Mouse (Mus musculus): ENCODE data around the gene Efcab11. TPM values are rescaled to one million over a fixed set of nuclear protein-coding genes. Genes with fewer than 3 reads are reported as not detected.

The Efcab11 gene
- 2.5 and 4.1 TPM in 2 replicates for polyA plus RNA-seq (2015; fragmentation: Nextera tagmentation; extraction: Ambion mirVana)

GRCm38 (mm10) chr12:99884269-99885261, at the start of gene Efcab11, which contains the start of gene Tdp1:
Efcab11 (minus strand) TSS chr12:99884439.
Tdp1 (plus strand) TSS chr12:99884517.
- Histone ChIP-seq H3K27me3 (replicated peaks) (no peaks in the 10 kb centered on the region), H3K9me3 (replicated peaks) (no peaks in the 10 kb centered on the region), H3K4me2 (peak within 1 kb of the TSS; percentile 98), H3K4me3 (replicated peaks) (peak within 1 kb of the TSS; percentile 77), H3K4me1 (peaks cover 26% of the 10 kb centered on the region), H3K27ac (replicated peaks) (peak within 1 kb of the TSS; percentile 80), H3K9ac (replicated peaks) (peak within 1 kb of the TSS; percentile 83), H3K36me3 (no peaks in the 10 kb centered on the region)
- ATAC-seq (ENCODE audit: low FRiP score) = peak; percentile 85
- under 1% methylated on average over 72 of the region's 73 CpGs for WGBS

GRCm38 (mm10) chr12:99933630-99934029, 49.4 kb upstream of the Efcab11 start:
- H3K4me2 ChIP-seq = no peak overlapping the region
- H3K9ac ChIP-seq (replicated peaks) = no peak overlapping the region
- no peak for ATAC-seq (ENCODE audit: low FRiP score)
- no peaks in the 10 kb centered on the region for H3K27me3 ChIP-seq (replicated peaks)
- no peak overlapping the region for H3K4me3 ChIP-seq (replicated peaks)
- no peaks in the 10 kb centered on the region for H3K9me3 ChIP-seq (replicated peaks)
- no peak overlapping the region for H3K27ac ChIP-seq (replicated peaks)
- H3K4me1 ChIP-seq = no peaks in the 10 kb centered on the region
- 89% methylated on average over 3 of the region's 3 CpGs for WGBS
- peaks cover 31% of the 10 kb centered on the region for H3K36me3 ChIP-seq

- no peaks in the 10 kb centered on the region for H3K9me3 ChIP-seq (replicated peaks)
- peaks cover 23% of the 10 kb centered on the region for H3K36me3 ChIP-seq
- WGBS = 96% methylated on average over 4 of the region's 4 CpGs
- no peak overlapping the region for H3K4me3 ChIP-seq (replicated peaks)
- H3K27ac ChIP-seq (replicated peaks) = no peak overlapping the region
- H3K27me3 ChIP-seq (replicated peaks) = no peaks in the 10 kb centered on the region
- ATAC-seq (ENCODE audit: low FRiP score) = no peak
- no peak overlapping the region for H3K4me2 ChIP-seq
- H3K4me1 ChIP-seq = no peaks in the 10 kb centered on the region
- H3K9ac ChIP-seq (replicated peaks) = no peak overlapping the region
Measured at GRCm38 (mm10) chr12:99932245-99932644, 48.0 kb upstream of the Efcab11 start.

GRCm38 (mm10) chr12:99929160-99929559, 44.9 kb upstream of the Efcab11 start:
- H3K9me3 ChIP-seq (replicated peaks) = no peaks in the 10 kb centered on the region
- no peak for ATAC-seq (ENCODE audit: low FRiP score)
- peaks cover 26% of the 10 kb centered on the region for H3K36me3 ChIP-seq
- H3K4me1 ChIP-seq = no peaks in the 10 kb centered on the region
- no peak overlapping the region for H3K4me3 ChIP-seq (replicated peaks)
- H3K4me2 ChIP-seq = no peak overlapping the region
- no peak overlapping the region for H3K27ac ChIP-seq (replicated peaks)
- 84% methylated on average over 1 of the region's 1 CpGs for WGBS
- no peaks in the 10 kb centered on the region for H3K27me3 ChIP-seq (replicated peaks)
- H3K9ac ChIP-seq (replicated peaks) = no peak overlapping the region

GRCm38 (mm10) chr12:99928311-99928710, 44.1 kb upstream of the Efcab11 start:
- peaks cover 21% of the 10 kb centered on the region for H3K36me3 ChIP-seq
- H3K27ac ChIP-seq (replicated peaks) = no peak overlapping the region
- H3K9me3 ChIP-seq (replicated peaks) = no peaks in the 10 kb centered on the region
- 95% methylated on average over 7 of the region's 7 CpGs for WGBS
- H3K4me3 ChIP-seq (replicated peaks) = no peak overlapping the region
- no peak overlapping the region for H3K4me2 ChIP-seq
- H3K27me3 ChIP-seq (replicated peaks) = no peaks in the 10 kb centered on the region
- H3K9ac ChIP-seq (replicated peaks) = no peak overlapping the region
- ATAC-seq (ENCODE audit: low FRiP score) = no peak
- H3K4me1 ChIP-seq = peaks cover 4% of the 10 kb centered on the region; the same call in 1 of the 2 replicates

- Histone ChIP-seq H3K27me3 (replicated peaks) (no peaks in the 10 kb centered on the region), H3K4me2 (no peak overlapping the region), H3K9ac (replicated peaks) (no peak overlapping the region), H3K9me3 (replicated peaks) (no peaks in the 10 kb centered on the region), H3K4me3 (replicated peaks) (no peak overlapping the region), H3K4me1 (peaks cover 11% of the 10 kb centered on the region), H3K36me3 (peaks cover 22% of the 10 kb centered on the region; the same call in 1 of the 2 replicates), H3K27ac (replicated peaks) (peak overlapping the region; percentile 68)
- WGBS = 51% methylated on average over 5 of the region's 5 CpGs
- ATAC-seq (ENCODE audit: low FRiP score) = peak; percentile 61; the same call in 1 of the 2 replicates
Measured at GRCm38 (mm10) chr12:99923703-99924102, 39.5 kb upstream of the Efcab11 start.

GRCm38 (mm10) chr12:99923131-99923606, 38.9 kb upstream of the Efcab11 start:
- ATAC-seq (ENCODE audit: low FRiP score) = peak; percentile 91
- H3K4me3 ChIP-seq (replicated peaks) = no peak overlapping the region
- H3K27me3 ChIP-seq (replicated peaks) = no peaks in the 10 kb centered on the region
- no peak overlapping the region for H3K9ac ChIP-seq (replicated peaks)
- H3K27ac ChIP-seq (replicated peaks) = peak overlapping the region; percentile 68
- H3K4me1 ChIP-seq = peaks cover 11% of the 10 kb centered on the region
- H3K4me2 ChIP-seq = no peak overlapping the region
- peaks cover 23% of the 10 kb centered on the region; the same call in 1 of the 2 replicates for H3K36me3 ChIP-seq
- no peaks in the 10 kb centered on the region for H3K9me3 ChIP-seq (replicated peaks)
- WGBS = 20% methylated on average over 5 of the region's 5 CpGs

- H3K4me2 ChIP-seq = no peak overlapping the region
- H3K36me3 ChIP-seq = peaks cover 22% of the 10 kb centered on the region
- WGBS = 78% methylated on average over 3 of the region's 3 CpGs
- ATAC-seq (ENCODE audit: low FRiP score) = no peak
- H3K4me1 ChIP-seq = peaks cover 11% of the 10 kb centered on the region
- H3K9ac ChIP-seq (replicated peaks) = no peak overlapping the region
- H3K9me3 ChIP-seq (replicated peaks) = no peaks in the 10 kb centered on the region
- H3K4me3 ChIP-seq (replicated peaks) = no peak overlapping the region
- H3K27ac ChIP-seq (replicated peaks) = no peak overlapping the region
- H3K27me3 ChIP-seq (replicated peaks) = no peaks in the 10 kb centered on the region
Measured at GRCm38 (mm10) chr12:99921045-99921444, 36.8 kb upstream of the Efcab11 start.

GRCm38 (mm10) chr12:99919636-99920035, 35.4 kb upstream of the Efcab11 start:
- Histone ChIP-seq H3K9ac (replicated peaks) (no peak overlapping the region), H3K4me2 (no peak overlapping the region), H3K4me3 (replicated peaks) (no peak overlapping the region), H3K27me3 (replicated peaks) (no peaks in the 10 kb centered on the region), H3K4me1 (peaks cover 11% of the 10 kb centered on the region), H3K27ac (replicated peaks) (no peak overlapping the region), H3K9me3 (replicated peaks) (no peaks in the 10 kb centered on the region), H3K36me3 (peaks cover 24% of the 10 kb centered on the region)
- WGBS = 90% methylated on average over 3 of the region's 3 CpGs
- no peak for ATAC-seq (ENCODE audit: low FRiP score)

- 74% methylated on average over 15 of the region's 15 CpGs for WGBS
- Histone ChIP-seq H3K36me3 (peaks cover 38% of the 10 kb centered on the region), H3K27ac (replicated peaks) (no peak overlapping the region), H3K9ac (replicated peaks) (no peak overlapping the region), H3K4me3 (replicated peaks) (no peak overlapping the region), H3K27me3 (replicated peaks) (no peaks in the 10 kb centered on the region), H3K9me3 (replicated peaks) (no peaks in the 10 kb centered on the region), H3K4me1 (peaks cover 3% of the 10 kb centered on the region), H3K4me2 (no peak overlapping the region)
- no peak for ATAC-seq (ENCODE audit: low FRiP score)
Measured at GRCm38 (mm10) chr12:99917800-99918427, 33.7 kb upstream of the Efcab11 start.

GRCm38 (mm10) chr12:99911466-99911865, 27.2 kb upstream of the Efcab11 start:
- H3K4me3 ChIP-seq (replicated peaks) = no peak overlapping the region
- no peaks in the 10 kb centered on the region for H3K27me3 ChIP-seq (replicated peaks)
- H3K4me1 ChIP-seq = no peaks in the 10 kb centered on the region
- no peak for ATAC-seq (ENCODE audit: low FRiP score)
- no peaks in the 10 kb centered on the region for H3K9me3 ChIP-seq (replicated peaks)
- peaks cover 81% of the 10 kb centered on the region for H3K36me3 ChIP-seq
- WGBS = 88% methylated on average over 12 of the region's 12 CpGs
- H3K4me2 ChIP-seq = no peak overlapping the region
- H3K9ac ChIP-seq (replicated peaks) = no peak overlapping the region
- no peak overlapping the region for H3K27ac ChIP-seq (replicated peaks)
